Mouse (Mus musculus): ENCODE data around the gene Cbr1.
A peak's percentile ranks its signal among the peaks of the same experiment; 100 is the strongest.

Gene Cbr1

GRCm38 (mm10) chr16:93605553-93605952, at the start of gene Cbr1:
Gene Cbr1, plus strand, starts transcription at chr16:93605853.
- no peak for DNase-seq (ENCODE audit: low read depth, low spot score)

- DNase-seq (ENCODE audit: low read depth, low spot score): no peak
Observed at GRCm38 (mm10) chr16:93557646-93558045, 48.0 kb upstream of the Cbr1 start.

- no peak for DNase-seq (ENCODE audit: low read depth, low spot score)
Observed at GRCm38 (mm10) chr16:93558499-93558898, 47.2 kb upstream of the Cbr1 start.

- DNase-seq (ENCODE audit: low read depth, low spot score): no peak
Observed at GRCm38 (mm10) chr16:93572383-93572782, 33.3 kb upstream of the Cbr1 start.

- DNase-seq (ENCODE audit: low read depth, low spot score): no peak
Observed at GRCm38 (mm10) chr16:93573434-93573833, 32.2 kb upstream of the Cbr1 start.

- DNase-seq (ENCODE audit: low read depth, low spot score): peak; percentile 27
Observed at GRCm38 (mm10) chr16:93574521-93575191, 31.0 kb upstream of the Cbr1 start.

GRCm38 (mm10) chr16:93575574-93575973, 30.1 kb upstream of the Cbr1 start:
- no peak for DNase-seq (ENCODE audit: low read depth, low spot score)

- DNase-seq (ENCODE audit: low read depth, low spot score): peak; percentile 66
Observed at GRCm38 (mm10) chr16:93576412-93577082, 29.1 kb upstream of the Cbr1 start.

- DNase-seq (ENCODE audit: low read depth, low spot score): no peak
Observed at GRCm38 (mm10) chr16:93578346-93579005, 27.2 kb upstream of the Cbr1 start.

GRCm38 (mm10) chr16:93581125-93581524, 24.5 kb upstream of the Cbr1 start:
- DNase-seq (ENCODE audit: low read depth, low spot score): no peak

- no peak for DNase-seq (ENCODE audit: low read depth, low spot score)
Observed at GRCm38 (mm10) chr16:93584976-93585702, 20.5 kb upstream of the Cbr1 start.

GRCm38 (mm10) chr16:93585703-93586205, 19.9 kb upstream of the Cbr1 start:
- no peak for DNase-seq (ENCODE audit: low read depth, low spot score)

- DNase-seq (ENCODE audit: low read depth, low spot score): no peak
Observed at GRCm38 (mm10) chr16:93586382-93586781, 19.3 kb upstream of the Cbr1 start.

GRCm38 (mm10) chr16:93588281-93588680, 17.4 kb upstream of the Cbr1 start:
- no peak for DNase-seq (ENCODE audit: low read depth, low spot score)

- DNase-seq (ENCODE audit: low read depth, low spot score): no peak
Observed at GRCm38 (mm10) chr16:93590915-93591314, 14.7 kb upstream of the Cbr1 start.

- no peak for DNase-seq (ENCODE audit: low read depth, low spot score)
Observed at GRCm38 (mm10) chr16:93591450-93592430, 13.9 kb upstream of the Cbr1 start.

GRCm38 (mm10) chr16:93592711-93593110, 12.9 kb upstream of the Cbr1 start:
- no peak for DNase-seq (ENCODE audit: low read depth, low spot score)

GRCm38 (mm10) chr16:93593406-93593805, 12.2 kb upstream of the Cbr1 start:
- no peak for DNase-seq (ENCODE audit: low read depth, low spot score)

GRCm38 (mm10) chr16:93594448-93594847, 11.2 kb upstream of the Cbr1 start:
- no peak for DNase-seq (ENCODE audit: low read depth, low spot score)

- no peak for DNase-seq (ENCODE audit: low read depth, low spot score)
Observed at GRCm38 (mm10) chr16:93595766-93596165, 9.9 kb upstream of the Cbr1 start.

- DNase-seq (ENCODE audit: low read depth, low spot score): no peak
Observed at GRCm38 (mm10) chr16:93596807-93597206, 8.8 kb upstream of the Cbr1 start.
